Mouse (Mus musculus): Measurements from ENCODE around the gene Fut8. TPM values are rescaled to one million over a fixed set of nuclear protein-coding genes. Genes with fewer than 3 reads are reported as not detected.
"Not testable (repeated sequence)": the region's sequence is repeated elsewhere in the genome, so short reads cannot be mapped to it uniquely, and the experiment has no call there.

The Fut8 gene
- polyA plus RNA-seq, 1 experiment from 2014 or later: 34.7 TPM

DNA sequence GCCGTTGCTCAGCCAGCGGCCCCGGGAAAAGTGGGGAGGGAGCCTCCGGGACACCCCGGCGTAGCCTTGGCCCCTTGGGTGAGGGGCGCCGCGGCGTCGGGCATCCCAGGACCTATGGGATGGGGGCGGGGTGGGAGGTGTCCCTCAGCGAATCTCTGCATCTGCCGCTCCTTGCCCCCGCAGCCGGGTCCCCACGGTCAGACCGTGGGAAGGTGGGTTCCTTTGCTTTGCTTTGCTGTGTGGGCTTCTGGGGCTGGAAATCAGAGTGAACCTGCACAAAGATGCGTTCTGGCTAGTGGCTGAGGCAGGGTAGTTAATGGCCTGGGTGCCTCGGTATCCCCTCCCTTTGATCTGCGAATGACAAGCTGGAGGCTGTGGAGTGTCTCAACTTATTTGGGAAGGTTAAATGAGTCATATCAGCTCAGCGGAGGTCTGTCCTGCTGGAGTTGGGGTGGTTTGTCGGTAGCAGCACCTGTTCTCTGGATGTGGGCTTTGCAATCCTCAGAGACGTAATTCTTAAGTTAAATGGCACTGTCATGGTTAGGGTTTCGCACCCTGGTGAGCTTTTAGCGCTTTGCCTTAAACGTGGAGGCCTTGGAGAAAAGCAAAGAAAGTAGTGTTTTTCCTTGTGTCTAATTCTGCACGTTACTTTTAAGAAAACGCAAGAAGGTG, 1.6 kb downstream of the Fut8 start:
- no peak; the same call in 1 of the 2 replicates for ATAC-seq (ENCODE audit: low FRiP score)
- H3K4me2 ChIP-seq: peak overlapping the region; percentile 87
- under 1% methylated on average over 29 of the region's 29 CpGs for WGBS

DNA sequence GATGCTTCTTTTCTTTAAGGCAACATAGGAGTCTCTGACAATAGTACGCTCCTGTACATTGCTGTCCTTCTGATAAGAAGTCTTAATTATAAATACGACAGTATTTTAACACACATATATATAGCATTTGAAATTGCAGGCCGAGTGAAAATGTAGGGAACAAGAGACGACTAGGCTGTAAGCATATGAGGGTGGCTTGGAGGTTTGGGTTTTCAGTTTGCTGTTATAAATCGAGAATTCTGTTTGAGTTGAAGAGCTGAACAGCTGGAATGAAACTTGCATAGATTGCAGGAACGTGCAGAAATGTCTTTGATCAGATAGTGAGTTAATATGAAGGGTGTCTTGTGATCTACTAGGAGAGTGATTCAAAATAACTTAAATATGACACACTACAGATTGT, 2.4 kb downstream of the Fut8 start:
- no peaks in the 10 kb centered on the region for H3K27me3 ChIP-seq (ENCODE audit: control insufficient read depth, insufficient read depth, low read length)
- H3K9ac ChIP-seq (ENCODE audit: low read length): no peak overlapping the region
- ATAC-seq (ENCODE audit: low FRiP score) (no peak), DNase-seq (ENCODE audit: low spot score, missing footprints) (peak; percentile 89)
- no peak overlapping the region for H3K27ac ChIP-seq (ENCODE audit: low read depth, low read length)
- H3K4me1 ChIP-seq (ENCODE audit: control insufficient read depth, insufficient read depth, low read length): peaks cover 6% of the 10 kb centered on the region; the same call in 1 of the 2 replicates
- H3K4me2 ChIP-seq: peak overlapping the region; percentile 24; the same call in 1 of the 2 replicates
- 59% methylated on average over 6 of the region's 6 CpGs for WGBS
- no peaks in the 10 kb centered on the region for H3K9me3 ChIP-seq (ENCODE audit: control insufficient read depth, low read length)
- H3K36me3 ChIP-seq (ENCODE audit: control insufficient read depth, insufficient read depth, low read length): no peaks in the 10 kb centered on the region
- H3K4me3 ChIP-seq (ENCODE audit: low read depth, low read length): no peak overlapping the region

More for the DNA sequence above, 1.6 kb downstream of the Fut8 start:
- Histone ChIP-seq H3K4me3 (ENCODE audit: low read depth, low read length) (peak overlapping the region; percentile 83), H3K9ac (ENCODE audit: low read length) (peak overlapping the region; percentile 94), H3K27me3 (ENCODE audit: control insufficient read depth, insufficient read depth, low read length) (no peaks in the 10 kb centered on the region), H3K9me3 (ENCODE audit: control insufficient read depth, low read length) (no peaks in the 10 kb centered on the region), H3K36me3 (ENCODE audit: control insufficient read depth, insufficient read depth, low read length) (no peaks in the 10 kb centered on the region), H3K4me1 (ENCODE audit: control insufficient read depth, insufficient read depth, low read length) (peaks cover 6% of the 10 kb centered on the region; the same call in 1 of the 2 replicates), H3K27ac (ENCODE audit: low read depth, low read length) (peak overlapping the region; percentile 94)
- peak; percentile 97 for DNase-seq (ENCODE audit: low spot score, missing footprints)

DNA sequence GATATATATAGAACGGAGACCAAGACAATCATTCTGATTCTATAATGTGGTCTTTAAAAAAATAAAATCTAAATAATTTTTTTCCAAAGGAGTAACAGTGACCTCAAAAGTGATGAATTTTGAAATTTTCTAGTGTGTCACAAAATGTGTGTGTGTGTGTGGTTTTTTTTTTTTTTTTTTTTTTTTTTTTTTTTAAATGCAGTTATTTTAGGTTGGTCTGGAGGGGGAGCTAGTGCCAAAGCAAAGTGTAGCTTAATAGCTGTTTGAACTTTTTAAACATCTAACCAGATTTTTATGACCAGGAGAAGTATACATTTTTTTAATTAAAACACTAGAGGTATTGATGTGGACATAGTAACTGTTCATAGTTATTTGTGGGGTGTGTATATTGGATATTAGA, 2.9 kb downstream of the Fut8 start:
- WGBS: 83% methylated on average over 1 of the region's 1 CpGs
- Histone ChIP-seq H3K9ac (ENCODE audit: low read length) (no peak overlapping the region), H3K36me3 (ENCODE audit: control insufficient read depth, insufficient read depth, low read length) (no peaks in the 10 kb centered on the region), H3K4me1 (ENCODE audit: control insufficient read depth, insufficient read depth, low read length) (peaks cover 6% of the 10 kb centered on the region; the same call in 1 of the 2 replicates), H3K4me2 (no peak overlapping the region), H3K4me3 (ENCODE audit: low read depth, low read length) (no peak overlapping the region), H3K9me3 (ENCODE audit: control insufficient read depth, low read length) (no peaks in the 10 kb centered on the region), H3K27ac (ENCODE audit: low read depth, low read length) (no peak overlapping the region), H3K27me3 (ENCODE audit: control insufficient read depth, insufficient read depth, low read length) (no peaks in the 10 kb centered on the region)
- DNase-seq (ENCODE audit: low spot score, missing footprints) (no peak), ATAC-seq (ENCODE audit: low FRiP score) (no peak)

DNA sequence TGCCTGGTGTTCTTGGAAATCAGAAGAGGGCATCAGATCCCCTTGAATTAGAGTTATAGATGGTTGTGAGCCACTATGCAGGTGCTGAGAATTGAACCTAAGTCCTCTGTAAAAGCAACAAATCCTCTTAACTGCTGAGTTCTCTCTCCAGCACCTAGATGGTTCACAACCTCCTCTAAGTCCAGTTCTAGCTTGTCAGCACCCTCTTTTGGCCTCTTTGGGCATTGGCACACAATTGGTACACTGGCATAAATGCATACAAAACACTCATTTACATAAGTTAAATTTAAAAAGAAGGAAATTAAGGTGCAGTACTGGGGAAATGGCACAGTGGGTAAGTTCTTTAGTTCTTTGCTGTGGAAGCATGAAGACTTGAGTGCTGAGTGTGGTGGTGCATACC, 24.7 kb downstream of the Fut8 start:
- ATAC-seq (ENCODE audit: low FRiP score) (no peak), DNase-seq (ENCODE audit: low spot score, missing footprints) (no peak)
- no peak overlapping the region for H3K9ac ChIP-seq (ENCODE audit: low read length)
- H3K4me2 ChIP-seq: no peak overlapping the region
- H3K36me3 ChIP-seq (ENCODE audit: control insufficient read depth, insufficient read depth, low read length): no peaks in the 10 kb centered on the region
- no peaks in the 10 kb centered on the region for H3K27me3 ChIP-seq (ENCODE audit: control insufficient read depth, insufficient read depth, low read length)
- H3K27ac ChIP-seq (ENCODE audit: low read depth, low read length): no peak overlapping the region
- no peak overlapping the region for H3K4me3 ChIP-seq (ENCODE audit: low read depth, low read length)
- no peaks in the 10 kb centered on the region for H3K4me1 ChIP-seq (ENCODE audit: control insufficient read depth, insufficient read depth, low read length)
- H3K9me3 ChIP-seq (ENCODE audit: control insufficient read depth, low read length): no peaks in the 10 kb centered on the region

DNA sequence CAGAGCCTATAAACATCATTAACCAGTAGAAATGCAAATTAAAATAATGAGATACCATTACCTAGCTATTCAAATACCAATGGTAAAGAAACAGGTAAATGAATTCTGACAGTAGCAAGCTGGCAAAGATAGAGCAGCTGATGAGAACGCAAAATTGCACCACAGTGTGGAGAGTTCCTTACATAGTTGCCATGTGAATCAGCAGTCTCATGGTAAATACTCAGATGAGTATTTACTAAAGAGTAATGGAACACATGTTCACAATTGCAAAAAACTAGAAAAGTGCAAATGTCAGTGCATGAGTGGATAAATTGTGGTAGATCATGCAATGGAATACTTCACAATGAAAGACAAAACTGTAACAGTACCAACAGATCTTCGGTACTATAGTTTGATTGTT, 25.9 kb downstream of the Fut8 start:
- no peaks in the 10 kb centered on the region for H3K9me3 ChIP-seq (ENCODE audit: control insufficient read depth, low read length)
- H3K27ac ChIP-seq (ENCODE audit: low read depth, low read length): no peak overlapping the region
- ATAC-seq (ENCODE audit: low FRiP score): no peak
- no peak overlapping the region for H3K4me2 ChIP-seq
- WGBS: 93% methylated on average over 2 of the region's 2 CpGs
- H3K4me3 ChIP-seq (ENCODE audit: low read depth, low read length): no peak overlapping the region
- no peaks in the 10 kb centered on the region for H3K4me1 ChIP-seq (ENCODE audit: control insufficient read depth, insufficient read depth, low read length)
- no peak overlapping the region for H3K9ac ChIP-seq (ENCODE audit: low read length)
- no peaks in the 10 kb centered on the region for H3K27me3 ChIP-seq (ENCODE audit: control insufficient read depth, insufficient read depth, low read length)
- DNase-seq (ENCODE audit: low spot score, missing footprints): no peak
- no peaks in the 10 kb centered on the region for H3K36me3 ChIP-seq (ENCODE audit: control insufficient read depth, insufficient read depth, low read length)

DNA sequence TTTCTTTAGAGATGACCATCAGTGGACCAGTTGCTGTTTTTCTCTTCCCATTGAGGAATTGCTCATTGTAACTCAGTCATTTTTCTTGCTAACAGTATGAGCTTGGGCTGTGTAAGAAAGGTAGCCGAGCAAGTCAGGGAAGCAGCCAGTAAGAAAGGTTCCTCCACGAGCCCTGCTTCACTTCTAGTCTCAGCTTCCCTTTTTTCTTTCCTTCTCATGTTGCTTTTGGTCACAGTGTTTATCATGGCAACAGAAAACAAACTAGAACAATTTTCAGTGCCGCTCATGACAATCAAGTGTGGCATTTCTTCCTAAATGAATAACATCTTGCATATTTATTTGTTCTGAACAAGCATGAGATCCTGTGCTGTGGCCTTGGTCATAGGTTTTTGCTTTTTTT, 32.8 kb downstream of the Fut8 start:
- H3K27ac ChIP-seq (ENCODE audit: low read depth, low read length): no peak overlapping the region
- no peaks in the 10 kb centered on the region for H3K36me3 ChIP-seq (ENCODE audit: control insufficient read depth, insufficient read depth, low read length)
- no peaks in the 10 kb centered on the region for H3K27me3 ChIP-seq (ENCODE audit: control insufficient read depth, insufficient read depth, low read length)
- no peak overlapping the region for H3K9ac ChIP-seq (ENCODE audit: low read length)
- no peak for DNase-seq (ENCODE audit: low spot score, missing footprints)
- no peaks in the 10 kb centered on the region for H3K9me3 ChIP-seq (ENCODE audit: control insufficient read depth, low read length)
- no peak overlapping the region for H3K4me2 ChIP-seq
- H3K4me3 ChIP-seq (ENCODE audit: low read depth, low read length): no peak overlapping the region
- WGBS: 86% methylated on average over 3 of the region's 3 CpGs
- no peaks in the 10 kb centered on the region for H3K4me1 ChIP-seq (ENCODE audit: control insufficient read depth, insufficient read depth, low read length)
- no peak for ATAC-seq (ENCODE audit: low FRiP score)

DNA sequence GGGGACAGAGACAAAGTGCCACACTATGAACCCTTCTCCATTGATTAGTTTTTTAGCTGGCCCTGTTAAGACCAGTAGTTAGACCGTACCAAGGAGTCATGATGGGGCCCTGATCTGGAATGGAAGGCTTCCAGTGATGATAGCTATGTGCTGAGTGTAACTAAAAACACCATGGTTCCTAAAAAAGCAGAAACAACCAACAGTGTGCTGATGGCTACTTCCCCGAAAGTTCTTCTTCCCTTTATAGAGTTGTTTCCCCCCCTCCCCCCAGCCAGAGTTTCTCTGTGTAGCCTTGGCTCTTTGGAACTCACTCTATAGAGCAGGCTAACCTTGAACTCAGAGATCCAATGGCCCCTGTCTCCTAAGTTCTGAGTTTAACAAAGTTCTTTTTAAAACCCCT, 50.6 kb downstream of the Fut8 start:
- WGBS: 96% methylated on average over 2 of the region's 2 CpGs
- Histone ChIP-seq H3K27me3 (ENCODE audit: control insufficient read depth, insufficient read depth, low read length) (no peaks in the 10 kb centered on the region), H3K4me3 (ENCODE audit: low read depth, low read length) (no peak overlapping the region), H3K9ac (ENCODE audit: low read length) (no peak overlapping the region), H3K9me3 (ENCODE audit: control insufficient read depth, low read length) (no peaks in the 10 kb centered on the region), H3K4me2 (no peak overlapping the region), H3K27ac (ENCODE audit: low read depth, low read length) (no peak overlapping the region), H3K4me1 (ENCODE audit: control insufficient read depth, insufficient read depth, low read length) (no peaks in the 10 kb centered on the region), H3K36me3 (ENCODE audit: control insufficient read depth, insufficient read depth, low read length) (no peaks in the 10 kb centered on the region)
- DNase-seq (ENCODE audit: low spot score, missing footprints) (no peak), ATAC-seq (ENCODE audit: low FRiP score) (no peak)

DNA sequence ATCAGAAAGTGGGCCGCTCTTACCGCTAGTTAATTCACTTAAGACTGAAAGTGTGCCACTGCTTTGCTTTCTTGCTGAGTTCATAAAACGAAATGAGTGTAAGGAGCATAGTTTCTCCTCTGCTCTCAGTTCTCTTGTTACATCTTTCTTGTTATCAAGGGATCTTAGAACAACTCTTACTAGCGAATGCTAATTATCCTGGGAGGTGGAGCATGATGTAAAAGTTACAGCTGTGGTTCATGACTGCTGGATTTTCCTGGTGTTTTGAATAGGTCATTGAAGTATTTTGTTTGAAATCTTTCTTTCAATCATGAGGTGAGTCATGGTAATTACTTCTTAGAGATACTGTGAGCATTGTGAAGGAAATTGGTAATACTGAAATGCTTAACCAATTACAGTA, 53.1 kb downstream of the Fut8 start:
- no peak overlapping the region for H3K4me2 ChIP-seq
- H3K27ac ChIP-seq (ENCODE audit: low read depth, low read length): no peak overlapping the region
- no peaks in the 10 kb centered on the region for H3K4me1 ChIP-seq (ENCODE audit: control insufficient read depth, insufficient read depth, low read length)
- H3K9ac ChIP-seq (ENCODE audit: low read length): no peak overlapping the region
- H3K9me3 ChIP-seq (ENCODE audit: control insufficient read depth, low read length): no peaks in the 10 kb centered on the region
- DNase-seq (ENCODE audit: low spot score, missing footprints) (peak; percentile 37), ATAC-seq (ENCODE audit: low FRiP score) (no peak)
- no peaks in the 10 kb centered on the region for H3K27me3 ChIP-seq (ENCODE audit: control insufficient read depth, insufficient read depth, low read length)
- no peak overlapping the region for H3K4me3 ChIP-seq (ENCODE audit: low read depth, low read length)
- 90% methylated on average over 4 of the region's 4 CpGs for WGBS
- H3K36me3 ChIP-seq (ENCODE audit: control insufficient read depth, insufficient read depth, low read length): no peaks in the 10 kb centered on the region

DNA sequence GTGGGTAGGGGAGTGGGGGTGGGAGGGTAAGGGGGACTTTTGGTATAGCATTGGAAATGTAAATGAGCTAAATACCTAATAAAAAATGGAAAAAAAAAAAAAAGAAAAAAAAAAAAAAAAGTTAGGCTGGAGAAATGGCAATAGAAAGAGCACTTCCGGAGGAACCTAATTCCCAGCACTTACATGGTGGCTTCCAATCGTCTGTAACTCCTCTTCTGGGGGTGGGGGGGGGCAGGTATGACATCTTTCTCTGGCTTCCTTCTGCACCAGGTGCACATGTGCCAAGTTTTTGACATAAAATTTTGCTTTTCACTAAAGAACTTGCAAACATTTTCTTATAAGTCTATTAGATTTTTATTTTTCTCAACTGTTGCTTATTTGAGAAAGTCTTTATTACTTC, 53.9 kb downstream of the Fut8 start:
- peak; percentile 60 for DNase-seq (ENCODE audit: low spot score, missing footprints)

More for the DNA sequence above, 53.9 kb downstream of the Fut8 start:
- ATAC-seq (ENCODE audit: low FRiP score); H3K36me3 ChIP-seq (ENCODE audit: control insufficient read depth, insufficient read depth, low read length); H3K9ac ChIP-seq (ENCODE audit: low read length); H3K4me2 ChIP-seq; H3K27me3 ChIP-seq (ENCODE audit: control insufficient read depth, insufficient read depth, low read length); H3K9me3 ChIP-seq (ENCODE audit: control insufficient read depth, low read length); H3K4me3 ChIP-seq (ENCODE audit: low read depth, low read length); H3K27ac ChIP-seq (ENCODE audit: low read depth, low read length); H3K4me1 ChIP-seq (ENCODE audit: control insufficient read depth, insufficient read depth, low read length): not testable (repeated sequence)
- WGBS: 82% methylated on average over 2 of the region's 2 CpGs

Measured in midbrain, embryonic 11.5 days (tissue).